Mouse (Mus musculus): ENCODE measurements around the gene Arl4a. TPM values are rescaled to one million over a fixed set of nuclear protein-coding genes. Genes with fewer than 3 reads are reported as not detected.

Arl4a gene
- 22.3 and 34.7 TPM in 2 replicates for polyA plus RNA-seq (2012; ENCODE audit: insufficient read depth, low replicate concordance)

DNA sequence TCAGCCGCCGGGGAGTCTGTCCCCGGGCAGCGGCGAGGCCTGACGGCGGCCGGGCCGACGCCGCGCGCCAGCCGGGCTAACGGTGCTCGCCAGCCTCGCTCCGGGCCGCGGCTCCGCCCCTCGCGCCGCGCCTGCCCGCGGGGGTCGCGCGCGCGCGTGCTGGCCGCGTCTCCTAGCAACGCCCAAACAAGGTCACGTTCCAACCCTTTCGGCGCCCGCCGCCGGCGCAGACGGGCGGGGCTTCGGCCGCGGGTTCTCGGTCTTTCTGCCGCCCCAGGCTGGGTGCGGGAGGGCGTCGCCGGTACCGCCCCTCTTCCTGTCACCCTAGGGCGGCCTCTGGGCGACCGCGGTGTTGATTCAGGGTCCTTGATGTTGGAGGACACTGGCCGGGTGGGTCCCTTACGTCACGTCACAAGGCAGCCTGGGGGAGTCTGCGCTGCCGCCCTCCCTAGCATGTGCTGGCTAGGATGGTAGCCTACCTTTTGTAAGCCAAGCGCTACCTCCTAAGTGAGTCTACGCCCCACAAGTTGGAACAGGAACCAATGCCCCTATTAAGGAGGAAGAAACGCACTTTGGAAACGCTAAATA lies at the start of gene Arl4a:
Gene Arl4a (minus strand): TSS at position 150 of the 588 bp plus-strand sequence.
- Histone ChIP-seq H3K36me3 (replicated peaks; ENCODE audit: low read length) (peaks cover 24% of the 10 kb centered on the region), H3K9me3 (no peaks in the 10 kb centered on the region), H3K4me1 (peaks cover 30% of the 10 kb centered on the region), H3K4me3 (replicated peaks) (peak within 1 kb of the TSS; percentile 95), H3K27me3 (replicated peaks) (no peaks in the 10 kb centered on the region)
- TF ChIP-seq FLI1 (IDR thresholded peaks at IDR 0.05; ENCODE audit: low read length) (no peak), GATA1 (IDR thresholded peaks at IDR 0.05; ENCODE audit: borderline replicate concordance, low read length) (no peak)

DNA sequence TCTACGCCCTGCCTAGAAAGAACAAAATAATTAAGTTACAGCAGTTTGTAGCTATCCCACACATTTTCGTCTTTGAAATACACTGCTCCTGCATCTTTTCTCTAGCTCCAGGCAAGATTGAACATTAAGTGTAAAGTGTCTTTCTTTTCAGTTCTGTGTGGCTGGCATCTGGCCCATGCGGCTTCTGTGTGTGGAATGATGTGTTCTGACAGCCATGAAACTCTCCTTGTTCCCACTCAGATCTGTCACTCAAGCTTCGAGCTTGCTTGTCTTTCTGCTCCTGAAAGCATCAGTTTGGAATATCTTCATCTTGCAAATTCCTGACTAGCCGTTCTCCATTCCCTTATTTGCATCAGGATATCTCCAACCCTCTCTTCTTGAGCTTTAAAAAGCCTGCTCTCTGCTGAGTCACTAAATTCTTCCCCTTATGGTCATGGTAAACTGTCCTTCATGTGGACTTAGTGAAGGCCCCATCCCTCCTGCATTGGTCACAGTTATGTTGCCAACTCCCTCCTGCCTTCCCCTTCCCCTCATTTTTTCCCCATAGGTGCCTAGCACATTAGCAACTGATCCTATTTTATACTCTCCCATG lies 48.0 kb upstream of the Arl4a start:
- no peak for TF ChIP-seq FLI1 (IDR thresholded peaks at IDR 0.05; ENCODE audit: low read length)

DNA sequence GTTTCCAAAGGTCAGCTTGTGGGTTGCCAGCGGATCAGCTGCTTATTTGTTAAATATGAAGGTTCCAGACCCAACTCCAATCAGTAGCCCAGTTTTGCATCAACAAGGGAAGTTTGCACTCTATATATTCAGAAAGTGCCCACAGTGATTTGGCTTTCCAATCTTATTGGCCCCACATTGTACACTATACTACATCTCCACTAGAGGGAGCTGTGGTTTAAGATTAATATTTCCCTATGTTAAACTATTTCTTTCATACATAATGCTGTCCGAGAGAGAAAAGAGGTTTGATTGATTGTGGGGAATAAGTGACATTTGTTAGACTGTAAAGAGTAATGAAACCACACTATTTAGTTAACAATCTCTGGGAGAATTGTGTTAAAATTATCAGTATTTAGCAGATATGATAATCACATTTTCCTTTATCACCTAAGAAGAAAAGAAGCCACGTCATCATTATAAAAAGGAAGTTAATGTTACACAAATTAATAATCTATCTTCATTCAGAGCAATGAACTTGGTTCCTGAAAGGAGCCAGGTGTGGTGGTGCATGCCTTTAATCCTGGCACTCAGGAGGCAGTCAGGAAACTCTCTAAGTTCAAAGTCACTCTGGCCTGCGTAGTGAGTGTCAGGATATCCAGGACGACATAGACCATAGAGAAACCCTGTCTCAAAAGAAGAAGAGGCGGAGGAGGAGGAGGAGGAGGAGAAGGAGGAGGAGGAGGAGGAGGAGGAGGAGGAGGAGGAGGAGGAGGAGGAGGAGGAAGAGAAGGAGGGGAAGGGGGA lies 44.8 kb upstream of the Arl4a start:
- Histone ChIP-seq H3K27me3 (replicated peaks) (peaks cover 3% of the 10 kb centered on the region), H3K9me3 (no peaks in the 10 kb centered on the region), H3K4me3 (replicated peaks) (no peak overlapping the region), H3K4me1 (peaks cover 6% of the 10 kb centered on the region), H3K36me3 (replicated peaks; ENCODE audit: low read length) (no peaks in the 10 kb centered on the region)
- no peak for TF ChIP-seq FLI1 (IDR thresholded peaks at IDR 0.05; ENCODE audit: low read length)
- no peak for TF ChIP-seq GATA1 (IDR thresholded peaks at IDR 0.05; ENCODE audit: borderline replicate concordance, low read length)

More for the DNA sequence above, 48.0 kb upstream of the Arl4a start:
- Histone ChIP-seq H3K36me3 (replicated peaks; ENCODE audit: low read length) (no peaks in the 10 kb centered on the region), H3K4me3 (replicated peaks) (no peak overlapping the region), H3K4me1 (peaks cover 6% of the 10 kb centered on the region), H3K9me3 (no peaks in the 10 kb centered on the region), H3K27me3 (replicated peaks) (no peaks in the 10 kb centered on the region)

DNA sequence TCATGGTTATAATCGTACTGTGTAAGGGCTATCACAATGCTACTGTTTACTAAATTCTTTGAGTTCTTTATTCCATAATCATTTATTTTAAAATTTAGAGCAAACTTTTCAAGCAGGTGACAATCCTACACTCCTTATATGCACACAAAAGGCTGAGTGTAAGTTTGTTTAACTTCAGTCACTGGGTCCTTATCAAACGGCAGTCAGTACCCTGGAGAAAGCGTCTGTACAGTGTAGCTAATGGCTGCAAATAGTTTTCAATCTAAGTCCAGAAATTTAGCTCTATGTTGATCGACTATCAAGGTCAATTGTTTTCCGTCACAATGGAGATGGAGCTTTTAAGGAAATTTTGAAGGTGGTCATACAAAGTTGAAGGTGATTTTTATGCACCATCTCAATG lies 44.2 kb upstream of the Arl4a start:
- Histone ChIP-seq H3K9me3 (no peaks in the 10 kb centered on the region), H3K36me3 (replicated peaks; ENCODE audit: low read length) (no peaks in the 10 kb centered on the region), H3K4me3 (replicated peaks) (no peak overlapping the region), H3K27me3 (replicated peaks) (peaks cover 3% of the 10 kb centered on the region), H3K4me1 (peaks cover 6% of the 10 kb centered on the region)
- no peak for TF ChIP-seq FLI1 (IDR thresholded peaks at IDR 0.05; ENCODE audit: low read length)
- TF ChIP-seq GATA1 (IDR thresholded peaks at IDR 0.05; ENCODE audit: borderline replicate concordance, low read length) = no peak

DNA sequence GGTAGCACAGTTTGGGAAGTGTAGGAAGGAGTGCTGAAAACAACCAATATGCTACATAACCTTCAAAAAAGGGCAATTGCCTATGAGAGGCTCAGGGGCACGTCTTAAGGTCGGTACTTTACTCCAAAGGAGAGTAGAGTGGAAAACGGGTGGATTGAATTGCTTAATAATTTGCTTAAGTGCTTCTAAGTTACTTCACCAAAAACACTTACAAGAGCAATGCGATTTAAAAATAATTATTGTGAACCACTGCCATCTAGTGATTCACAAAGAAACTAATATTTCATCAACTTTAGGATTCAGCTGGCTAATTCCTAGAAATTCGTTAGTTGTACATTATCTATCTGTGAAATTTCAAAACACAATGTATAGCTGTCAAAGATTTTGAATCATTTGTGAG lies 35.8 kb upstream of the Arl4a start:
- no peak overlapping the region for H3K4me3 ChIP-seq (replicated peaks)
- no peaks in the 10 kb centered on the region for H3K9me3 ChIP-seq
- H3K27me3 ChIP-seq (replicated peaks) = peaks cover 3% of the 10 kb centered on the region
- H3K36me3 ChIP-seq (replicated peaks; ENCODE audit: low read length) = no peaks in the 10 kb centered on the region
- peaks cover 5% of the 10 kb centered on the region; the same call in 1 of the 2 replicates for H3K4me1 ChIP-seq
- TF ChIP-seq FLI1 (IDR thresholded peaks at IDR 0.05; ENCODE audit: low read length) (no peak), GATA1 (IDR thresholded peaks at IDR 0.05; ENCODE audit: borderline replicate concordance, low read length) (no peak)

DNA sequence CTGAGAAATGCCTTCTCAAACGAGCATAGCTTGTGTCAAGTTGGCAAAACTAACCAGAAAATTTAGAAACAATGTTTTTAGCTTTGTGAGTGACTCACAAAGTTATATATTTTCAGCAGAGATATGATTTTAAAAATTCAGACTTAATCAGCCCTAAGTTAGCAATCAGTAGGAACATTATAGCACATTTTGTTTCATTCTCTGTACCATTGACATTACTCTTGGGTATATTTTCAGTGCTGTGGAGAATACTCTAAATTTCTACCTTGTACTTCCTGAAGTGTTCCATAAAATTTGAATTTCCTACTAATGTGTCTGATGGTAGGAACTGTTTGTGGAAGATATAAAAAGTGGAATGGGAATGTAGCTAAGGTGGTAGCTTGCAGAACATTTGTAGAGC lies 9.2 kb upstream of the Arl4a start:
- no peaks in the 10 kb centered on the region; the same call in 1 of the 2 replicates for H3K4me1 ChIP-seq
- no peaks in the 10 kb centered on the region for H3K27me3 ChIP-seq (replicated peaks)
- H3K9me3 ChIP-seq = 0 out of 2 replicates have a peak, but pooled peaks cover 3% of the 10 kb centered on the region
- TF ChIP-seq FLI1 (IDR thresholded peaks at IDR 0.05; ENCODE audit: low read length) (no peak), GATA1 (IDR thresholded peaks at IDR 0.05; ENCODE audit: borderline replicate concordance, low read length) (no peak)
- no peaks in the 10 kb centered on the region for H3K36me3 ChIP-seq (replicated peaks; ENCODE audit: low read length)
- no peak overlapping the region for H3K4me3 ChIP-seq (replicated peaks)

DNA sequence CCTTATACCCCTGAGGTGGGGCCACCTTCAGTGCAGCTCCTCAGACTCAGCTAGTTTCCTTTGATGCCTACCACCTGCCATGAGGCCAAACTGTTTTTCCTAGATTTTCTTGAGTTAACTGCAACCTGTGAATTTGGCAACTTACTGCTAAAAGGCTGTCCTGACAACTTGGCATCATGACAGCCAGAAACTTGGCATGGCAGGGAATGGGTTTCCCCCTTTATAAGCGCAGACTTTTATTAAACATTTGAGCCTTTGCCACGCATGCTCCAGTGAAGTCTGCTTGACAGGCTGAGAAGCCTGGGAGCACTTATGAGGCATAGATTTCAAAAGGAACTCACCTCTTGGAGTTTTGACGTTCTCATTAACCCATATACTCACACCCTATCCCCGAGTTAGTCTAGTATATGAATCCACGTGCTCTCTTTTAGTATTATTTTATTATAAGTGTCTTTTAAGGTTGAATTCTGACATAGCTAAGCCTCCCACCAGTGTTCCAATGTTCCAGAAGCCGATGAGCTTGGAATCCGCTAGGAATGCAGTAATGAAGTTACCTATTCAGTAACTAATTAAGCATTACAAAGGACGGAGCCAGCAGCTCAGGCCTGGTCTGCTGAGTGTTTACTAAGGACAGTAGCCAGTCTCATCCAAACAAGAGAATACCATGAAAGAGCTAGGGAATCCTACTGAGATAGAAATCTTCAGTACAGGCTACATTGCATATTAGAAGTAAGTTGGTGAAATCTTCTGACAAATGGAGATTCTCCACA lies 6.2 kb upstream of the Arl4a start:
- 0 out of 2 replicates have a peak, but pooled peaks cover 3% of the 10 kb centered on the region for H3K9me3 ChIP-seq
- TF ChIP-seq FLI1 (IDR thresholded peaks at IDR 0.05; ENCODE audit: low read length) (no peak), GATA1 (IDR thresholded peaks at IDR 0.05; ENCODE audit: borderline replicate concordance, low read length) (no peak)
- H3K27me3 ChIP-seq (replicated peaks) = no peaks in the 10 kb centered on the region
- H3K4me1 ChIP-seq = peaks cover 4% of the 10 kb centered on the region; the same call in 1 of the 2 replicates
- H3K36me3 ChIP-seq (replicated peaks; ENCODE audit: low read length) = no peaks in the 10 kb centered on the region
- H3K4me3 ChIP-seq (replicated peaks) = no peak overlapping the region

DNA sequence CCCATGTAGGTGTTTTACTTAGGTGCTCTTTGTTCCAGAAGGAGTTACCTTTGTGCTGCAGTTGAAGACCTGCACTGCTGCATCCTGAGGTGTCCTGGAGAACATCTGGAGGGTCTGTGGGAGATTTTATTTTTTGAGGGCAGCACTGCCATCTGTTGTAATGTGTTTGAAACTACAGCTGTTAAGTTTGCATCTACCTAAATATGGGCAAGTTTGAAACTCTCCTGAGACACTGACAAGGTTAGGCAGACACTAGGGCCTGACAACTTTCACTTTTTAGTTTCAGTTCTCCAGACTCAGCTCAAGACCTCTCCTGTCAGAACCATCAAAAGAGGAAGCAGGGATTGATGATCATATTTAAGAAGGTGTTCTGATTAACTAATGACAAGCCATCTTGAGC lies 2.2 kb upstream of the Arl4a start:
- H3K27me3 ChIP-seq (replicated peaks) = no peaks in the 10 kb centered on the region
- H3K4me1 ChIP-seq = peaks cover 17% of the 10 kb centered on the region
- H3K9me3 ChIP-seq = 0 out of 2 replicates have a peak, but pooled peaks cover 3% of the 10 kb centered on the region
- peaks cover 10% of the 10 kb centered on the region for H3K36me3 ChIP-seq (replicated peaks; ENCODE audit: low read length)
- H3K4me3 ChIP-seq (replicated peaks) = no peak overlapping the region
- no peak for TF ChIP-seq GATA1 (IDR thresholded peaks at IDR 0.05; ENCODE audit: borderline replicate concordance, low read length)

DNA sequence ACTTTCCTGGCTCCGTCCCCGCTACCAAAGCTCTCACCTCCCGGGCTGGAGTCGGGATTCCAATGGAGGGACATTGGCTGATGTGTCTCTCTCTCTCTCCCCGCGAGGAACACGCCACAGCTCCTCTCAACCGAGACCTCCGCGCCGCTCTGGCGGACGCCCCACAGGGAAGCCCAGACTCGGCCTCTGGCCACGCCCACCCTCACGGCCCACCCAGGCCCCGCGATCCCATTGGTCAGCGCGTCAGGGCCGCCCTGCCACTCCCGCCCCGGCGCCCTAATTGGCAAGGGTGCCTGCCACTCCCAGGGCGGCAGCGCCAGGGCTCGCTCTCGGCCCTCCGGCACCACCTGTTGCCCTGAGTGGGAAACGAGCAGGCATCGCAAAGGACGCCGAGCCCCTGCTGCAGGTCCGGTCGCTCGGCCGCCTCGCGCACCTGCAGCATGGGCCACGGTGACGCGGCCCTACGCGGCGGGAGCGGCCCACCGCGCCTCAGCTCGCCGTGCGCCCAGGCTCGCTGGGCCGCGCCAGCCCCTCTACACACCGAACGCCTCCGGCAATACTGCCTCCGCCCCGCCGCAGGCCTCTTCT lies 505 bp downstream of the Arl4a start:
- no peaks in the 10 kb centered on the region for H3K9me3 ChIP-seq
- no peaks in the 10 kb centered on the region for H3K27me3 ChIP-seq (replicated peaks)
- peak overlapping the region; percentile 95 for H3K4me3 ChIP-seq (replicated peaks)
- TF ChIP-seq GATA1 (IDR thresholded peaks at IDR 0.05; ENCODE audit: borderline replicate concordance, low read length) = no peak
- peaks cover 31% of the 10 kb centered on the region for H3K4me1 ChIP-seq
- peaks cover 31% of the 10 kb centered on the region for H3K36me3 ChIP-seq (replicated peaks; ENCODE audit: low read length)

All from megakaryocyte, embryonic 14.5 days (primary cell).